Mouse (Mus musculus): ENCODE measurements around the gene Zmynd8.

Zmynd8 gene

GRCm38 (mm10) chr2:165736297-165736696 is 162.5 kb downstream of the Zmynd8 start:
- no peak for DNase-seq

Measured in thymus, postnatal 25 days (tissue).